Mouse (Mus musculus) embryonic facial prominence, embryonic 12.5 days (tissue): ENCODE measurements around the gene Mllt3. TPM values are rescaled to one million over a fixed set of nuclear protein-coding genes. Genes with fewer than 3 reads are reported as not detected.
A peak's percentile ranks its signal among the peaks of the same experiment; 100 is the strongest.

Experiments
- ATAC-seq: fragments of 200-750 bp; cut with Nextera tagmentation; 2 replicates; pipeline ENCODE4 v1.8.0; 2017; ENCODE audit not compliant: insufficient number of reproducible peaks, insufficient read depth, low FRiP score, low TSS enrichment
- H3K27ac ChIP-seq: fragments of 300-500 bp; sonication (generic); 2 replicates; pipeline ENCODE4 v1.5.1; 2016; ENCODE audit warnings: mild to moderate bottlenecking
- H3K27me3 ChIP-seq: fragments of 300-500 bp; sonication (generic); 2 replicates; pipeline ENCODE4 v1.6.1; 2016; ENCODE audit warnings: mild to moderate bottlenecking, moderate library complexity
- H3K36me3 ChIP-seq: fragments of 300-500 bp; sonication (generic); 2 replicates; pipeline ENCODE4 v1.6.1; 2016; ENCODE audit warnings: mild to moderate bottlenecking
- H3K4me1 ChIP-seq: fragments of 300-500 bp; sonication (generic); 2 replicates; pipeline ENCODE4 v1.6.1; 2016
- H3K4me2 ChIP-seq: fragments of 300-500 bp; sonication (generic); replicated peaks from 2 replicates; pipeline ENCODE4 v1.6.1; 2016; ENCODE audit warnings: mild to moderate bottlenecking, moderate library complexity
- H3K4me3 ChIP-seq: fragments of 300-500 bp; sonication (generic); 2 replicates; pipeline ENCODE4 v1.5.1; 2016; ENCODE audit warnings: mild to moderate bottlenecking
- H3K9ac ChIP-seq: fragments of 300-500 bp; sonication (generic); 2 replicates; pipeline ENCODE4 v1.6.1; 2016; ENCODE audit warnings: mild to moderate bottlenecking, moderate library complexity
- H3K9me3 ChIP-seq: fragments of 300-500 bp; sonication (generic); 2 replicates; pipeline ENCODE4 v1.6.1; 2016; ENCODE audit warnings: mild to moderate bottlenecking, moderate library complexity
- WGBS: fragments of 180-500 bp; shearing (Covaris S2); methylation state at CpG from one replicate; pipeline ENCODE4 v1.1.7; 2016; 5-methylcytosine and 5-hydroxymethylcytosine counted together
- polyA plus RNA-seq: library from polyadenylated mRNA; unstranded; fragments of >200 nt; fragmentation: Nextera tagmentation; extraction: Ambion mirVana; gene quantifications from 2 replicates; pipeline ENCODE4 v1.2.1, GENCODE M21; 2016

Gene Mllt3
- polyA plus RNA-seq, 1 experiment from 2014 or later: 79.8 TPM

DNA sequence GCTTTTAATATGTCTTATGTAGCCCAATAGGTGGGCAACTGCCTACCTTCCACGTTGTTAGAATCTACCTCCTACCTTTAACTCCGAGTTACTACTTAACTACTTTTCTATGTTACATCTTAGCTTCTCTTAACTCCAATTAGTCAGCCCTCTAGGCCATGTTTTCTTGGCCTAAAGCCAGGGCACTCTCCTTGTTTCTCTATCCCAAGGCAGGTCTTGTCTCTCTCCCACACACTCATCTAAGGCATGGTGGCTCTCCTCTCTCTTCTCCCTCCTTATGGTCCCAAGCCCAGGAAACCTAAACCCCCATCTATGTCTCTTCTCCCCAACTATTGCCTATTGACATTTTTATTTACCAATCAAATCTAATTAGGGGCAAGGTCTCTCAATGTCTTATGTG, 273.5 kb downstream of the Mllt3 start:
- Histone ChIP-seq H3K27ac (no peak overlapping the region), H3K4me2 (no peak overlapping the region), H3K36me3 (no peaks in the 10 kb centered on the region), H3K9ac (no peak overlapping the region), H3K4me3 (no peak overlapping the region), H3K4me1 (no peaks in the 10 kb centered on the region), H3K27me3 (no peaks in the 10 kb centered on the region), H3K9me3 (no peaks in the 10 kb centered on the region)
- ATAC-seq: no peak
- WGBS: 81% methylated on average over 2 of the region's 2 CpGs

DNA sequence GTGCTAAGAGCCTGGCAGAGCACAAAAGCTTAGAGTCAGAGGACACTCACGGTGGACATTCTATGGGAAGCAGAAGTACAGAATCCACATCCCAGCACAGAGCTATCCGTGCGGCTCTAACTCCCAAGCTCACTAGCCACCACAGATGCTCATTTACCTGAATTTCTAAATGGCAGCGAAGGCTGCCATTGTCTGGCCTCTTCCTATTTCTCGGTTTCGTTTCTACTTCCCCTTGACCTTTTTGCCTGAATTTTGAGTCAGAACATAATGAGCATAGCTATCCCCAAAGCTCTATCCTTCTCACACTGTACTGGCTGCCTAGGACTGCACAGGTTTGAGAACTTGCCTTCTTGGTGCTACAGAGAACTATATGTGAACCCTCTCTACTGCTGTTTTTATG, 274.1 kb downstream of the Mllt3 start:
- ATAC-seq: no peak
- no peak overlapping the region for H3K4me2 ChIP-seq
- H3K27me3 ChIP-seq: no peaks in the 10 kb centered on the region
- 95% methylated on average over 6 of the region's 6 CpGs for WGBS
- H3K9ac ChIP-seq: no peak overlapping the region
- H3K4me3 ChIP-seq: no peak overlapping the region
- no peaks in the 10 kb centered on the region for H3K4me1 ChIP-seq
- no peak overlapping the region for H3K27ac ChIP-seq
- H3K9me3 ChIP-seq: no peaks in the 10 kb centered on the region
- no peaks in the 10 kb centered on the region for H3K36me3 ChIP-seq

DNA sequence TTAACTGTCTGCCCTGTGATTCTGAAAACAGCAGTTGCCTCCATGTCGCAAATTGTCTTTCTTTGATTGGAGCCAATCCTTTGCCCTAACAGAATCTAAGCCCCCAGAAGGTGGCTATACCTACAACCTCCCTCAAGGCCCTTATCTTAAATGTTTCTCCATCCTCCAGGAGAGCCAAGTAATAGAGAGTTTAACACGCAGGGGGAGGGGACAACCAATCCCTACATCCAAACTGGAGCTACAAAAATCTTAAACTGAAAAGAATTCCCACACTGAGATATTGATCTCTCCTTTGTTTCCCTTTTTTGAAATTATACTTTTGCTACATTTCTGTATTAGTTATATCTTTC, 281.7 kb downstream of the Mllt3 start:
- Histone ChIP-seq H3K4me1 (no peaks in the 10 kb centered on the region), H3K4me3 (no peak overlapping the region), H3K27ac (no peak overlapping the region), H3K4me2 (no peak overlapping the region), H3K9ac (no peak overlapping the region), H3K9me3 (no peaks in the 10 kb centered on the region), H3K27me3 (no peaks in the 10 kb centered on the region), H3K36me3 (no peaks in the 10 kb centered on the region)
- 79% methylated on average over 2 of the region's 2 CpGs for WGBS
- ATAC-seq: no peak

DNA sequence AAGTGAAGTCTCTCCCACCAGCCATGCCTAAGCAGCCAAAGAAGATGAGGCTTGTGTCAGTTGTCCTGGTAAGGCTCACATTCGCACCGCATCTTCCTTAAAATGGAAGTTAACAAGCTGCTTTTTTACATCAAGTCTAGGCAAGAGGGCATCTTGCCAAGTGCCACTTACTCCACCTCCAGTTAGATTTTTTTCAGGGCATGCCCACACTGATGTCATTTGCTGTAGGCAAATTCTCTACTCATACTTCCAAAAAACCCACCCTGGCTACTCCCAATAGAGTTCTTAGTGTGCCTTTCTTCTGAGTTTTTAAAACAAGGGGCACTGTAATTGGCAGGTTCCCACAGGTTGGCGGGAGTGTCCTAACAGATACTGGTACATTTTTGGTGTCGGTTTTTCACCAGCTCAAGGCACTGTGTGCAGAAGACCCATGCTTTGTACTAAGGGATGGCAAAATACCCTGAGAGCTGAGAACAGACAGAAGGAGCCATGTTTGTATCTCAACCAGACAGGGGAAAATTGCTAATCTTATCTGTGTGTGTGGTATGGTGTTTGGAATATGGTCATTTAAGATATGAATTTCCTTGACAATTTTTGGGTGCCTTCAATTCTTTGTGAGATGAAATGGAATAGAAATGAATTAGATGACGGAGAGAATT, 282.2 kb downstream of the Mllt3 start:
- WGBS: 81% methylated on average over 5 of the region's 5 CpGs
- Histone ChIP-seq H3K9ac (no peak overlapping the region), H3K27me3 (no peaks in the 10 kb centered on the region), H3K4me2 (no peak overlapping the region), H3K36me3 (no peaks in the 10 kb centered on the region), H3K9me3 (no peaks in the 10 kb centered on the region), H3K4me3 (no peak overlapping the region), H3K27ac (no peak overlapping the region), H3K4me1 (no peaks in the 10 kb centered on the region)
- no peak for ATAC-seq

DNA sequence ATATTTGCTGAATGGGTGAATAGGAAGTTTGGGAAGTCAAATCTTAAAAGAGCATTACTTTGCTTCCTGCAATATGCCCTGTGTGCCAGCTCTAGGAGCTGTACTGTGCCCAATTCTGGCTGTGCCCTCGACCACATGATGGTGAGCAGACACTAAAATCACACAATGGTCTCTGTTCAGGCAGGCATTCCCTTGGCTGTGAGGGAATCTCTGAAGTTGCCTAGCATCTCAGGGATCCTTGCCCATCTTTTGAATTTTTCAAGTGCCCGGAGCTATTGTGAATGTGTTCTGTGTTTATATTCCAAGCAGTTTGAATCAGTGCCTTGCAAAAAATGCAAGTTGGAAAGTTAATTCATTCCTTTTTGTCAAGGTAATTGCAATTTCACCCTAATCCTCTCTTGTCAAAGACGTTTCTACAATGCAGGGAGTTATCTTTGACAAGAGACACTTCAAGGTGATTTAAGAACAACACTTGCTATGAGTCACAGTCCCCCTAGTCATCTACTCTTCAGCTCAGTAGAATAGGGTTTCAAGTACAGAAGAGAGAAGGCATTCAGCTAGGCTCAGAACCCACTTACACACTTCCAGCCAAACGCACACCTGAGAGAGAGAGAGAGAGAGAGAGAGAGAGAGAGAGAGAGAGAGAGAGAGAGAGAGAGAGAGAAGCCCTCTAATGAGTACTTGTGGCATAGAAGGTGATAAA, 283.5 kb downstream of the Mllt3 start:
- Histone ChIP-seq H3K4me2 (no peak overlapping the region), H3K27me3 (no peaks in the 10 kb centered on the region), H3K4me1 (no peaks in the 10 kb centered on the region), H3K9ac (no peak overlapping the region), H3K4me3 (no peak overlapping the region), H3K9me3 (no peaks in the 10 kb centered on the region), H3K36me3 (no peaks in the 10 kb centered on the region), H3K27ac (no peak overlapping the region)
- ATAC-seq: no peak
- 44% methylated on average over 4 of the region's 4 CpGs for WGBS

DNA sequence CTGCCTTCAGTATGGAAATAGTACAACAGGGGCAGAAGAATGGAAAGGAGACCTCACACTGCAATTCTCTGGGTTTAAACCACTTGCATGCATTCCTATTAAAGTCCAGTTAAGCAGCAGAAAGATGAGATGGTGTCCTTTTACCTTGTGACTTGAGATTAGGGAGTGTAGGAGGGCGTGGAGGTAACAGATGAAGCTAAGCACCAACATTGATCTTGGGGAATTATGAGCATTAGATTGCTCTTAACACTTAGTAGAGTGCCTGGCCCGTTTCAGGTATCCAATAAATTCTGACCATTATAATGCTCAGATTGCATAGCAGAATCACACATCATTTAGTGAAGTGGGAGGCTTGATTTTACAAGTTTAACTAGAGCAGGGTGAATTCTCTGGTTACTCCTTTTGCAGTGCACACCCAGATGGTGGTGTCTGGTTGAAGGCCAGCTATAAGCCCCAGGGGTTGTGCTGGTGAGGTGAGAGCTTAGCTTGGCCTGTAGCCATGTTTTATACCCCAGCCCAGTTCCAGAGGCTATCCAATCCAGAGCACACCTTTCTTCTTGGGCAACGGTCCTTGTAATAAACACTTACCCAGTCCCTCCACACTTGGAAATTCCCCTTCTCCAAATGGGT, 288.0 kb downstream of the Mllt3 start:
- H3K4me1 ChIP-seq: no peaks in the 10 kb centered on the region
- no peak overlapping the region for H3K9ac ChIP-seq
- H3K4me3 ChIP-seq: no peak overlapping the region
- no peak overlapping the region for H3K27ac ChIP-seq
- no peak for ATAC-seq
- H3K36me3 ChIP-seq: no peaks in the 10 kb centered on the region
- WGBS: 73% methylated on average over 3 of the region's 3 CpGs
- H3K9me3 ChIP-seq: no peaks in the 10 kb centered on the region
- H3K27me3 ChIP-seq: no peaks in the 10 kb centered on the region
- H3K4me2 ChIP-seq: no peak overlapping the region

DNA sequence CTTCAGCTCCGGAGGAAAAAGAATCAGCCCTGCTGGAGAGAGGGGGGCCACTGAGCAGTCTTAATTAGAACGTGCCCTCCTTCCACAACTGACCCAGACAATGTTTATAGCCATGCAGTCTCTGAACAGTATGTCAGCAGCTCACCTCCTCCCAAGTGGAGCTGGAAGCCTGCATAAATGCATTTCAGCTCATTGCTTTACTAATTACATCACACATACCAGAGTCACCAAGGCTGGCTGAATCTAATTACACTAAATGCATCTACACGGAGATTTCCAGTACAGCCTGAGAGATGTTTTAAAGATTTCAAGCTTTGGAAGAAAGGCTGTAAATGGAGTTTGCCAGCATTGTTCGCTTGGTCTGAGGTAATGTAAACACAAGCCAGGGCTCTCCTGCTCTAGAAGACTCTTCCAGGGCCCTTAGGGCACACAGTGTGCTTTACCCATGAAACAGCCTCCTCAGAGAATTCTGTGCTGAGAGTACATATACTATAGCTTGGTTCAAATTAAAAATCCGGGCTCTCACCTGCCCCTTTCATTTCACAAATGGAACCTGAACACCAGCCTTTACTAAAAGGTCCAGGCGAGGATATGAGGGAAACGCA, 293.5 kb downstream of the Mllt3 start:
- Histone ChIP-seq H3K4me3 (no peak overlapping the region), H3K4me1 (peaks cover 13% of the 10 kb centered on the region; the same call in 1 of the 2 replicates), H3K36me3 (no peaks in the 10 kb centered on the region), H3K4me2 (no peak overlapping the region), H3K27ac (peak overlapping the region; percentile 18; the same call in 1 of the 2 replicates), H3K9ac (no peak overlapping the region), H3K9me3 (no peaks in the 10 kb centered on the region), H3K27me3 (no peaks in the 10 kb centered on the region)
- 39% methylated on average over 7 of the region's 7 CpGs for WGBS
- peak; percentile 74; the same call in 1 of the 2 replicates for ATAC-seq

DNA sequence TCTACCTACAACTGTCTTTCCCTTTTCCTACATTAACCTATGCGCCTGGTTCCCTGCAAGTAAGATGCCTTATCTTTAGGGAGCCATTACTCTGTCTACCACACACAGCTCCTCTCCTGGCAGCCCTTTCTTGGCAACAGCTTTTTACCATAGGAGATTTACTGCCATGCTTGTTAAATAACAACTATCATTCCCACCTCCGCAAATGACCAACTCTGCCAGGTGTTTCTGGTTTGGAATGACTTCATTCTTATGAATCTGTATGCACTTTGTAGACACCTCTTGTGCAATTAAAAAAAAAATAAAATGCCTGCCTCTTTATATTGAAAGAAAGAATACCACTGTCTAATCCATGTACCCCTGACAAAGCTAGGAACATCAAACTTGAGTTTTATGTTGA, 294.1 kb downstream of the Mllt3 start:
- Histone ChIP-seq H3K4me2 (no peak overlapping the region), H3K9me3 (no peaks in the 10 kb centered on the region), H3K36me3 (no peaks in the 10 kb centered on the region), H3K4me1 (peaks cover 13% of the 10 kb centered on the region; the same call in 1 of the 2 replicates), H3K27me3 (no peaks in the 10 kb centered on the region), H3K9ac (no peak overlapping the region), H3K27ac (0 out of 2 replicates have a peak overlapping the region, but pooled peaks have one; percentile 18), H3K4me3 (no peak overlapping the region)
- WGBS: 88% methylated on average over 2 of the region's 2 CpGs
- no peak for ATAC-seq

DNA sequence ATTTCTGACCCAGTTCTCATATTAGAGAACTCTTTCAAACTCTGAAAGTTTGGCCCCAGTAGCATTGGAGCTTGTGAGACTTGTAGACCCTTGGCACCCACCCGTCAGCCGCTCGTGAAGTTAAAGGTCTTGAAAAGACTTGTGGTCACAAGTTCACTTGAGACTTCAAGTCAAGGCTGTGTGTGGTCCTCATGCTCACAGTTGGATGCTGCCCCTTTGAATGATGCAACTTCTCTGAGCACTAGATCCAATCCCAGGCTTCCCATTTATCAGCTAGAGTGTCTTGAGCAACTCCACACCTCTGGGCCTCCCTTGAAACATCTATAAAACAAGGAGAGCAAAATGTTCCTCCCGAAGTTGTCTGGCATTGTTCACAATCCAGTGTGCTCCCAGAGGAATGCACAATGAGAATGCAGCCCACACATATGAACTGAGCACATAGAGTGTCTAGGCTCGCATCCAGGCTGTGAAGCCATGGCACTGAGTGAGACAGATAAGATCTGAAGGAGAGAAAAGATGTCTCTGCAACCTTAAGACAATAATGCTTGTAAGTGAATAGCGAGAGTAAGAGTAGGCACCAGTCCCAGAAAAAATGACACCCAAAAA, 295.9 kb downstream of the Mllt3 start:
- ATAC-seq: no peak
- H3K27ac ChIP-seq: no peak overlapping the region
- H3K4me2 ChIP-seq: no peak overlapping the region
- WGBS: 85% methylated on average over 6 of the region's 6 CpGs
- peaks cover 13% of the 10 kb centered on the region; the same call in 1 of the 2 replicates for H3K4me1 ChIP-seq
- H3K36me3 ChIP-seq: no peaks in the 10 kb centered on the region
- no peak overlapping the region for H3K9ac ChIP-seq
- no peak overlapping the region for H3K4me3 ChIP-seq
- no peaks in the 10 kb centered on the region for H3K9me3 ChIP-seq
- H3K27me3 ChIP-seq: no peaks in the 10 kb centered on the region

DNA sequence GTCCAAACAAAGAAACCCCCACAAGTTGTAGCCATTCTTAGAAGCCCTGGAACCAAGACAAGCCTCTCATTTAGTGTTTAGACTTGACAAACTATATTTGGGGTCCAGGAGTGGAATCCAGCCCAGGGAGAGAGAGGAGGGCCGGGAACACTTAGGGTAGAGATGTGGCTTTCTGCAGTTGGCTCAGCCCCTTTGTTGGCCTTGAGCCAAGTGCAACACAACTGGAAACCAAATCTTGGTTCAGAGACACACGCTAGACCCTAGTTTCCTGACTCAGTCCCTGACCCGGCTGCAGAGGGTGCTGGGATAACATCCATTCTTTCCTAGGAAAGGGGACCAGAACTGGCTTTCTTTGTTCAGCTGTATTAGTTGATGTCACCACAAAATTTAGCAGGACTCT, 296.4 kb downstream of the Mllt3 start:
- ATAC-seq: no peak
- Histone ChIP-seq H3K27me3 (no peaks in the 10 kb centered on the region), H3K9me3 (no peaks in the 10 kb centered on the region), H3K27ac (no peak overlapping the region), H3K36me3 (no peaks in the 10 kb centered on the region), H3K4me1 (peaks cover 13% of the 10 kb centered on the region; the same call in 1 of the 2 replicates), H3K4me3 (no peak overlapping the region), H3K9ac (no peak overlapping the region), H3K4me2 (no peak overlapping the region)
- WGBS: 47% methylated on average over 3 of the region's 3 CpGs

DNA sequence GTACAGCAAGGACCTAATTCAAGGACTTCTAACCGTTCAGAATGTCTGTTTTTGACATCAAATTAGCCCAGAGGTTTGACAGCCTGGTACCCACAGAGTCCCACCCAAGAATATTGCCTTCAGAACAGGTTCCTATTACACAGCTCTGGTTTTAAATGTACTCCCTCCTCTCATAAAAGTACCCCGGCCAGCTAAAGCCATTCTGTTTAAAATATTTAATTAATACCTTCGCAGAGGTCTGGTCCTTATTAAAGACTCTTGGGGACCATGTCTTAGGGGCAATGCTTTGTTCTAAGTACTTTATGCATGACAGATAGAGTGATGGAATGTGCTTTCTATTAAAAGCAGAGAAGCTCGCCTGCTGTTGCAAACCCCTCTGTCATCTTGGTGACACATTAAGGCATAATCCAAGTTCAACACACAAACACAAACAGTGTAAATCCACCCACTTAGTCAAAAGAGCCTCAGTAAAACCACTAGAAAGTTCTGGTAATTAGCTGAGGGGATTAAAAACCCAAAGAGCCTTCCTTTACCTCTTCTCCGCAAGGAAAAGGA, 302.0 kb downstream of the Mllt3 start:
- Histone ChIP-seq H3K36me3 (no peaks in the 10 kb centered on the region), H3K27ac (no peak overlapping the region), H3K27me3 (no peaks in the 10 kb centered on the region), H3K9ac (no peak overlapping the region), H3K4me2 (no peak overlapping the region), H3K9me3 (no peaks in the 10 kb centered on the region), H3K4me1 (peaks cover 7% of the 10 kb centered on the region), H3K4me3 (no peak overlapping the region)
- no peak for ATAC-seq
- 28% methylated on average over 5 of the region's 5 CpGs for WGBS
